Mouse (Mus musculus) lung, postnatal 10 days (tissue): ENCODE results near the gene Tbl1xr1.

ENCODE experiments used
- DNase-seq: peaks from one replicate; pipeline ENCODE4 v3.0.0; 2021

The Tbl1xr1 gene

GRCm38 (mm10) chr3:22144255-22144654 lies 67.8 kb downstream of the Tbl1xr1 start:
- peak; percentile 19 for DNase-seq

GRCm38 (mm10) chr3:22147433-22147927 lies 71.0 kb downstream of the Tbl1xr1 start:
- DNase-seq: peak; percentile 22

GRCm38 (mm10) chr3:22148306-22148932 lies 72.0 kb downstream of the Tbl1xr1 start:
- DNase-seq: no peak

GRCm38 (mm10) chr3:22150872-22151530 lies 74.5 kb downstream of the Tbl1xr1 start:
- no peak for DNase-seq

- no peak for DNase-seq
Observed at GRCm38 (mm10) chr3:22152773-22153172, 76.3 kb downstream of the Tbl1xr1 start.

- DNase-seq: no peak
Observed at GRCm38 (mm10) chr3:22154522-22154921, 78.1 kb downstream of the Tbl1xr1 start.

- DNase-seq: no peak
Observed at GRCm38 (mm10) chr3:22156397-22156796, 79.9 kb downstream of the Tbl1xr1 start.

GRCm38 (mm10) chr3:22162948-22163347 lies 86.5 kb downstream of the Tbl1xr1 start:
- no peak for DNase-seq

GRCm38 (mm10) chr3:22167856-22168255 lies 91.4 kb downstream of the Tbl1xr1 start:
- no peak for DNase-seq

- no peak for DNase-seq
Observed at GRCm38 (mm10) chr3:22168432-22168831, 92.0 kb downstream of the Tbl1xr1 start.

- DNase-seq: no peak
Observed at GRCm38 (mm10) chr3:22171526-22171925, 95.1 kb downstream of the Tbl1xr1 start.

- DNase-seq: no peak
Observed at GRCm38 (mm10) chr3:22172410-22172809, 96.0 kb downstream of the Tbl1xr1 start.

GRCm38 (mm10) chr3:22173171-22173570 lies 96.7 kb downstream of the Tbl1xr1 start:
- no peak for DNase-seq

- DNase-seq: no peak
Observed at GRCm38 (mm10) chr3:22174232-22174631, 97.8 kb downstream of the Tbl1xr1 start.

- peak; percentile 8 for DNase-seq
Observed at GRCm38 (mm10) chr3:22180076-22180475, 103.6 kb downstream of the Tbl1xr1 start.

- DNase-seq: no peak
Observed at GRCm38 (mm10) chr3:22181026-22181425, 104.6 kb downstream of the Tbl1xr1 start.

GRCm38 (mm10) chr3:22185265-22185664 lies 108.8 kb downstream of the Tbl1xr1 start:
- DNase-seq: no peak

GRCm38 (mm10) chr3:22190498-22190897 lies 114.0 kb downstream of the Tbl1xr1 start:
- DNase-seq: peak; percentile 36

GRCm38 (mm10) chr3:22192931-22193330 lies 116.5 kb downstream of the Tbl1xr1 start:
- DNase-seq: no peak

- DNase-seq: no peak
Observed at GRCm38 (mm10) chr3:22194185-22194856, 117.9 kb downstream of the Tbl1xr1 start.

GRCm38 (mm10) chr3:22198802-22199201 lies 122.3 kb downstream of the Tbl1xr1 start:
- no peak for DNase-seq

- no peak for DNase-seq
Observed at GRCm38 (mm10) chr3:22204186-22204585, 127.7 kb downstream of the Tbl1xr1 start.

- DNase-seq: no peak
Observed at GRCm38 (mm10) chr3:22221557-22221956, 145.1 kb downstream of the Tbl1xr1 start.

GRCm38 (mm10) chr3:22222351-22222750 lies 145.9 kb downstream of the Tbl1xr1 start:
- DNase-seq: no peak
